Mouse (Mus musculus): Measurements from ENCODE around the gene Col23a1.

GRCm38 (mm10) chr11:51407351-51407750 lies 117.6 kb downstream of the Col23a1 start:
- no peak for TF ChIP-seq POLR2A (IDR thresholded peaks at IDR 0.05; ENCODE audit: low read depth, low read length)
- no peak for TF ChIP-seq CTCF (IDR thresholded peaks at IDR 0.05; ENCODE audit: extremely low read depth, insufficient read length, insufficient replicate concordance, low read depth, low read length)
